Mouse (Mus musculus): Measurements from ENCODE around the gene Fam69b. TPM values are rescaled to one million over a fixed set of nuclear protein-coding genes. Genes with fewer than 3 reads are reported as not detected.

Gene Fam69b
- total and polyA plus RNA-seq, 2 experiments from 2014 or later = 7.7 to 23.2 TPM

GRCm38 (mm10) chr2:26603159-26603558 is 25.1 kb upstream of the Fam69b start:
- H3K4me3 ChIP-seq (ENCODE audit: low read depth, low read length) = peak overlapping the region; percentile 66
- ATAC-seq (ENCODE audit: insufficient read depth, low read depth) (no peak), DNase-seq (ENCODE audit: low spot score) (no peak)
- peaks cover 17% of the 10 kb centered on the region for H3K4me1 ChIP-seq (ENCODE audit: control insufficient read depth, insufficient read depth)
- H3K4me2 ChIP-seq (ENCODE audit: low read depth, low read length) = peak overlapping the region; percentile 85
- H3K9ac ChIP-seq (replicated peaks; ENCODE audit: low read depth, low read length) = peak overlapping the region; percentile 72
- peak overlapping the region; percentile 88; the same call in 1 of the 2 replicates for H3K27ac ChIP-seq (ENCODE audit: low read depth)
- H3K27me3 ChIP-seq (ENCODE audit: control insufficient read depth, insufficient read depth, low read length) = no peaks in the 10 kb centered on the region
- no peaks in the 10 kb centered on the region for H3K9me3 ChIP-seq (replicated peaks; ENCODE audit: control insufficient read depth, low read length)
- WGBS = 16% methylated on average over 6 of the region's 6 CpGs
- H3K36me3 ChIP-seq (replicated peaks; ENCODE audit: control insufficient read depth, insufficient read depth, low read length) = no peaks in the 10 kb centered on the region
- no peak; the same call in 1 of the 2 replicates for TF ChIP-seq EP300 (IDR thresholded peaks at IDR 0.05; ENCODE audit: low read depth)
- TF ChIP-seq CTCF (IDR thresholded peaks at IDR 0.05; ENCODE audit: low read depth) = no peak

GRCm38 (mm10) chr2:26603720-26604671 is 24.3 kb upstream of the Fam69b start, which contains the start of gene Agpat2:
Gene Agpat2, minus strand, starts transcription at chr2:26604417.
- peak within 1 kb of the TSS; percentile 85 for H3K4me2 ChIP-seq (ENCODE audit: low read depth, low read length)
- DNase-seq (ENCODE audit: low spot score) (peak; percentile 80), ATAC-seq (ENCODE audit: insufficient read depth, low read depth) (peak; percentile 85)
- H3K27me3 ChIP-seq (ENCODE audit: control insufficient read depth, insufficient read depth, low read length) = no peaks in the 10 kb centered on the region
- peak within 1 kb of the TSS; percentile 72 for H3K9ac ChIP-seq (replicated peaks; ENCODE audit: low read depth, low read length)
- H3K4me3 ChIP-seq (ENCODE audit: low read depth, low read length) = peak within 1 kb of the TSS; percentile 66
- H3K4me1 ChIP-seq (ENCODE audit: control insufficient read depth, insufficient read depth) = peaks cover 17% of the 10 kb centered on the region
- no peaks in the 10 kb centered on the region for H3K9me3 ChIP-seq (replicated peaks; ENCODE audit: control insufficient read depth, low read length)
- no peaks in the 10 kb centered on the region for H3K36me3 ChIP-seq (replicated peaks; ENCODE audit: control insufficient read depth, insufficient read depth, low read length)
- TF ChIP-seq CTCF (IDR thresholded peaks at IDR 0.05; ENCODE audit: low read depth) (peak; percentile 46), EP300 (IDR thresholded peaks at IDR 0.05; ENCODE audit: low read depth) (no peak; the same call in 1 of the 2 replicates)
- H3K27ac ChIP-seq (ENCODE audit: low read depth) = peak within 1 kb of the TSS; percentile 88
- 1% methylated on average over 58 of the region's 103 CpGs for WGBS

- no peak for TF ChIP-seq CTCF (IDR thresholded peaks at IDR 0.05; ENCODE audit: low read depth)
- no peak for TF ChIP-seq EP300 (IDR thresholded peaks at IDR 0.05; ENCODE audit: low read depth)
Measured at GRCm38 (mm10) chr2:26605331-26605730, 22.9 kb upstream of the Fam69b start.

GRCm38 (mm10) chr2:26606579-26606978 is 21.7 kb upstream of the Fam69b start:
- H3K4me3 ChIP-seq (ENCODE audit: low read depth, low read length) = no peak overlapping the region
- H3K27ac ChIP-seq (ENCODE audit: low read depth) = peak overlapping the region; percentile 63
- TF ChIP-seq CTCF (IDR thresholded peaks at IDR 0.05; ENCODE audit: low read depth) (no peak), EP300 (IDR thresholded peaks at IDR 0.05; ENCODE audit: low read depth) (no peak)
- H3K4me2 ChIP-seq (ENCODE audit: low read depth, low read length) = no peak overlapping the region
- WGBS = 57% methylated on average over 3 of the region's 3 CpGs
- H3K4me1 ChIP-seq (ENCODE audit: control insufficient read depth, insufficient read depth) = peaks cover 26% of the 10 kb centered on the region
- ATAC-seq (ENCODE audit: insufficient read depth, low read depth) (no peak), DNase-seq (ENCODE audit: low spot score) (no peak)
- no peaks in the 10 kb centered on the region for H3K27me3 ChIP-seq (ENCODE audit: control insufficient read depth, insufficient read depth, low read length)
- no peaks in the 10 kb centered on the region for H3K36me3 ChIP-seq (replicated peaks; ENCODE audit: control insufficient read depth, insufficient read depth, low read length)
- no peaks in the 10 kb centered on the region for H3K9me3 ChIP-seq (replicated peaks; ENCODE audit: control insufficient read depth, low read length)
- H3K9ac ChIP-seq (replicated peaks; ENCODE audit: low read depth, low read length) = no peak overlapping the region

More at GRCm38 (mm10) chr2:26605331-26605730, 22.9 kb upstream of the Fam69b start:
- Histone ChIP-seq H3K4me3 (ENCODE audit: low read depth, low read length) (no peak overlapping the region), H3K4me2 (ENCODE audit: low read depth, low read length) (no peak overlapping the region), H3K27ac (ENCODE audit: low read depth) (no peak overlapping the region), H3K9ac (replicated peaks; ENCODE audit: low read depth, low read length) (no peak overlapping the region), H3K4me1 (ENCODE audit: control insufficient read depth, insufficient read depth) (peaks cover 26% of the 10 kb centered on the region), H3K27me3 (ENCODE audit: control insufficient read depth, insufficient read depth, low read length) (no peaks in the 10 kb centered on the region), H3K36me3 (replicated peaks; ENCODE audit: control insufficient read depth, insufficient read depth, low read length) (no peaks in the 10 kb centered on the region), H3K9me3 (replicated peaks; ENCODE audit: control insufficient read depth, low read length) (no peaks in the 10 kb centered on the region)
- ATAC-seq (ENCODE audit: insufficient read depth, low read depth) = no peak
- WGBS = 83% methylated on average over 8 of the region's 8 CpGs
- DNase-seq (ENCODE audit: low spot score) = no peak

DNA sequence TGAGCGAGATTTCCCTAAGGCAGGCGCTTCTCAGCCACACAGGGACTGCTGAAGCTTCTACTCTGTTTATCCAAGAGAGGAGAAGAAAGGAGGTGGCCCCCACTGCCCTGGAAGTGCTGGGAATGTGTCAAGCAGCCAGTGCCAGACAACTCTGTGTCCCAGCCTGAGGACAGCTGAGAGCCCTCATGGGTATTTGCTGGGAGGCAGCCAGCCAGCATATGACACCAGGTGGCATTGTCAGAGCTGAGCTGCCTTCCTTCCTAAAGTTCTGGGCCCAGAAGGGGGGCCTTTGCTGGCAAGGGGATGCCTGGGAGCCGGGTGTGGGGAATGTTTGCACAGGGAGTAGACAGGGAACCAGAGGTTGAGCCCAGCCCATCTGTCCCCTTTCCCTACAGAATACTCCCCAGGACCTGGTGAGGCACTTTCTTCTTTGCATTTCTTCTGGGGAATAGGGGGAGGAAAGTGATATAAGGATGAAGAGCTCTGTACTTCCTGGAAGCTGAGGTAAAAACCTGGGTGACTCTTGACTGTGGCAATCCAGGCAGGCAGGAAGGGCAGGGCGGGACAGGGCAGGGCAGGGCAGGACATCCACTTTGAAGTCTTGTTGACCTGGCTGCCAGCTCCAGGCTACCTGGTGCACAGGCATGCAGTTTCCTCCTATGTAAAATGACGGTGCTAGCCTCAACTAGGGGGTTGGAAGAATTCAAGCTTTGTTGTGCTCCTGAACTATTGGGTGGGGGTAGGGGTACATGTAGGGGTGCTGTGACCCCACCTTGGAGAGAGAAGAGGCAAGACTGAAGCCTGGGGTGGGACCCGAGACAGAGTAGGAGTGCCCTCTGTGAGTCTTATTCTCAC is 21.0 kb upstream of the Fam69b start:
- no peaks in the 10 kb centered on the region for H3K36me3 ChIP-seq (replicated peaks; ENCODE audit: control insufficient read depth, insufficient read depth, low read length)
- 0 out of 2 replicates have a peak overlapping the region, but pooled peaks have one; percentile 1 for H3K9ac ChIP-seq (replicated peaks; ENCODE audit: low read depth, low read length)
- H3K9me3 ChIP-seq (replicated peaks; ENCODE audit: control insufficient read depth, low read length) = no peaks in the 10 kb centered on the region
- WGBS = 43% methylated on average over 6 of the region's 6 CpGs
- TF ChIP-seq EP300 (IDR thresholded peaks at IDR 0.05; ENCODE audit: low read depth) (peak; percentile 45; the same call in 1 of the 2 replicates), CTCF (IDR thresholded peaks at IDR 0.05; ENCODE audit: low read depth) (peak; percentile 10; the same call in 1 of the 2 replicates)
- DNase-seq (ENCODE audit: low spot score) (peak; percentile 76), ATAC-seq (ENCODE audit: insufficient read depth, low read depth) (peak; percentile 48)
- no peaks in the 10 kb centered on the region for H3K27me3 ChIP-seq (ENCODE audit: control insufficient read depth, insufficient read depth, low read length)
- no peak overlapping the region for H3K4me3 ChIP-seq (ENCODE audit: low read depth, low read length)
- H3K27ac ChIP-seq (ENCODE audit: low read depth) = peak overlapping the region; percentile 63
- peaks cover 26% of the 10 kb centered on the region for H3K4me1 ChIP-seq (ENCODE audit: control insufficient read depth, insufficient read depth)
- no peak overlapping the region for H3K4me2 ChIP-seq (ENCODE audit: low read depth, low read length)
